Mouse (Mus musculus) thymus, adult 18-20 months (tissue): ENCODE measurements around the gene Plxdc1.

ENCODE experiments used
- DNase-seq, 2 experiments: peaks; one replicate each; pipeline ENCODE4 v3.0.0; 2022; ENCODE audit warnings: mixed read lengths in 2 of 2

The Plxdc1 gene

DNA sequence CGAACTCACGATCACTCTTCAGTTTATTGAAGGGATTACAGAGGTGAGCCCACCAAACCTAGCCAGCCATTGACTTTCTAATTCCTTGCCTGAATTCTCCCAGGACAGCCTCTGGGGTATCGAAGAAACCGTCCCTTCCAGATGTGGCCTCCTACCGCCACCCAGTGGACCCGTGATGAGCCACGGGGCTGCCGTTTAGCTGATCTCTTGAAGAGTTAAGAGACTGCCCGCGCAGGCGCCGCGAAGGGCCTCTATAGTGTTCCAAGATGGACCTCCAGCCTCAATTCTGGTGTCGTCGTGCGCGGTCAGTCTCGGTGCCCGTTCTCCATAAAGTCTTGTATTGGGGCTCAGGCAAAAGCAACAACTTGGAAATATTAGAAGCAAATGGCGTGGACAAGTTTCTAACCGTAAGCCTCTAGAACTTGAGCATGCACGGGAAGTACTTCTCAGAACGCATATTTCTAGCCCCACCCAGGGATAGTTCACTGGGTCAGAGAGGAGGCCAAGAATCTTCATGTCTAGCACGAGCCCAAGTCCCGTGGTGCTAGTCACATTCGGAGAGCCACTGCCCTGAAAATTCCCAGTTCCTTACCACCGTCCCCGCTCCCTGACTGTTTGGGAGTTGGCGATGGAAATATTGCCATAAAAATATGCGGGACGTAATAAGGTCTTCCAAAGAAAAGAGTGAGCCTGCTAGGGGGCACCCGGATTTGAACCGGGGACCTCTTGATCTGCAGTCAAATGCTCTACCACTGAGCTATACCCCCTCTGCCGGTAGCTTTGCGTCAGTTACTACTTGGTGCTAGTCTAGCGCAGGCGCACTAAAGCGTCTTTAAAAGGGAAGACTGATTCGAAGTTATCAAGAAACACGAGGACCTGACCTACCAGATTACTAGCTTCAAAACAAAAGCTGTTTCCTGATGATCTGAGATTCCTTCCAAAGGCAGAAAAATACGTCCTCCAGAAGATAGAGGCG is 1.6 kb upstream of the Plxdc1 start:
- peak; percentile 85 to 91 for DNase-seq

DNA sequence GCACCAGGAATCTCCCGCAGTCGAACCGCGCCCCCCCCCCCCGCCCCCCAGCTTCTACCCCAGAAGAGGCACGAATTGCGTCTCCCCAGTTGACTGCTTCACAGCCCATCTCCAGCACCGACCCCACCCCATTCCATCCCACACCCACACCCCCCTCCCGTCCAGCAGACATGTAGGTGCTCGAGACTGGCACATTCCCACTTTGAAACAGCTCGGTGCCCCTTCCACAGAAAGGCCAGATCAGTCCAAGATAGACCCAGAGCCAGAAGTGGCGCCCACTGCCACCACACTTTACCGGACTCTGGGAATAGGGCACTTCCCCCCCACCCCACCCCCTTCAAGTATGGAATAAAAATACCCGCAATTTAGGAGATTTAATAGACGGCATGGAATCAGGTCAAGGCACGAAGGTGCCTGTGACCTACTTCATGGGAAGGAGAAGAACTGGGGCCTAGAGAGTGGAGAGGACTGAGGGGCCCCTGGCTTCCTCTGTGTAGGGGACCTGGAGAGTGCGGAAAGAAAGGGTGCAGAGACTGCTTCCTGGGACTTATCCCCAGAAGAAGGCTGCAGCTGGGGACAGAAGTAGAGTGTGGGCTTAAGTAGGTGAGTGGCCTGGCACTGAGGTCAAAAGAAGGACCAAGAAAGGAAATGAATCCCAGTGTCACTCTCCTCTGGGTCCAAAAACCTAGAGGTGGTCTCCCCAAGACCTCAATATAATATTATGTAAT is 658 bp upstream of the Plxdc1 start:
- DNase-seq = no peak

DNA sequence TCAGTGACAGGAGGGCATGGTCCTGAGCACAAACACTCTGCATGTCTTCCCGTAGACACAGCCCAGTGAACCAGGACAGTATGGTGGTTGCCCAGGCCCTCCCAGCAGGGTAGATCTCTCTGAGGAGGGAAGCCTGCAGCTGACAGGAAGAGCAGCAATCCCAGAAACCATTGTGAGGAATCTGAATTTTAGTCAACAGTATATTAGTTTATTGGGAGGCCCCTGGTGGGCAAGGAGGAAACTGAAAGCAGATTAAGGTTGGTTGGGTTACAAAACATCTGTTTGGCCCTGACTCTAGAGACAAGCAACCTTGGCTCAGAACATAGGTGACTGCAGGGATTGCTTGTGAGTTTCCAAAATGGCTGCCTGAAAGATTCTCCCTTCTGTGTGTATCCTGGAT is 2.3 kb downstream of the Plxdc1 start:
- no peak for DNase-seq

- DNase-seq = no peak
Observed at GRCm38 (mm10) chr11:97983506-97983905, 2.7 kb downstream of the Plxdc1 start.

- DNase-seq = no peak
Observed at GRCm38 (mm10) chr11:97982721-97983120, 3.5 kb downstream of the Plxdc1 start.

- no peak for DNase-seq
Observed at GRCm38 (mm10) chr11:97980531-97980966, 5.7 kb downstream of the Plxdc1 start.

DNA sequence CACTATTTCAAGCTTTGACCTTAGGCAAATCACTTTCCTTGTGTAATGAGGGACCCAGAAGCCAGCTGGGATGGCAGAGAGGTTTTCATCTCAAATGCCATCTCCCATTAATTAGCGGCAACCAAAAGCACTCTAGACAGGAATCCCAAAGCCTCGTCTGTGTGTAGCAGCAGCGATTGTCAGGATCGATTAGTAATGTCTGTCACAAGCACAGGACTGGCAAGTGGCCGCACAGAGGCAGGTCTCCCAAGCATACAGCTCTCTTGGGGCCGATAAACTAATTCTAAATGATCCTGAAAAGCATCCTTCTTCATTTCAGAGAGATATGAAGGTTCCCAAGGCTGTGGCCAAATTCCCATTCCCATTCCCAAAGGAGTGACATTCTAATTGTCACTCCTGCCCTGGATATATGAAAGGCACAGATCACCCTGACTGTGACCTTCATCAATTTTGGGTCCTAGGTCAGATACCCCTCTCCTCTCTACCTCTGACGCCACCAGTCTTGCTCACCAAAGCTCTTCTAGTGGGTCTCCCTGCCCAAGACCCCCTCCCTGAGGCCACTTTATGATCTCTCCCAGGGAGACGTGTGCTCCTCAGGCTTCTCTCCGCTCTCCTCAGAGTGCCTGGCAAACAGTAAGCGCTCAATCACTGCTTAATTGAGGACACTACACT is 6.3 kb downstream of the Plxdc1 start:
- DNase-seq = no peak

- DNase-seq = peak in 1 of 2 experiments; percentile 42
Observed at GRCm38 (mm10) chr11:97978392-97978791, 7.9 kb downstream of the Plxdc1 start.

GRCm38 (mm10) chr11:97977797-97978196 is 8.4 kb downstream of the Plxdc1 start:
- DNase-seq = peak; percentile 69 to 83

GRCm38 (mm10) chr11:97974746-97975145 is 11.5 kb downstream of the Plxdc1 start:
- no peak for DNase-seq

DNA sequence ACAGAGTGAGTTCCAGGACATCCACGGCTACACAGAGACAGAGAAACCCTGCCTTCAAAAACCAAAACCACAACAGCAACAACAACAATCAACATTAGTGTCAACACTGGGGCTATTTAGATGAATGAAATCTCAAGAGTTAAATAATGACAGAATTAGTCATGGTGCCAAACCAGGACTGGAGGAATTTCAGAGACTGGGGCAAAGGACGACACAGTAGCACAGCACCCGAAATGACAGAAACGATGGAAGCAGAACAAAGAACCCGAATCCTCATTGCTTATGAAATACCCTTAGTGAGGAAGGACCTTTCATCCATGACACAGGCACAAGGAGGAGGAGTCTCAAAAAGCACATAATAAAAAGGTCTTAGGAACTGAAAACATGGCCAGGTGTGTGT is 12.1 kb downstream of the Plxdc1 start:
- DNase-seq = no peak

- no peak for DNase-seq
Observed at GRCm38 (mm10) chr11:97972434-97972833, 13.8 kb downstream of the Plxdc1 start.

DNA sequence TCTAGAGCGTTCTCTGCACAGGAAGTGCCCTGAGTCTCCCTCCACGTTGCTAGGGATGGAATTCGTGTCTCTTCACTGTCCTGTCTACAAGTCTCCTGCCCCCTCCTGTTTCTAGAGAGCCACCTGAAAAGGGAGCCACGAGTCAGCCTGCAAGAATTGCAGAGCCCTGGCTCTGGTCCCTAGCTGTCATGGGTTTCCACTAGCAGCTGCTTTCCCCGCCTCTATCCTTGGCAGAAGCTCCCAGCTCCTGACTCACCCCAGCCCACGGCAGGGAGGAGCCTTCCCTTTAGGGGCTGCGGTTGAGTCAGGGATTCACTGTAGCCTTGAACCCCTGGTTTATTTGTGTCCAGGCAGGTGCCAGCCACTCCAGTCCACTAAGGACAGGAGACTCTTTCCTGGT is 15.0 kb downstream of the Plxdc1 start:
- no peak for DNase-seq

- DNase-seq = no peak
Observed at GRCm38 (mm10) chr11:97970771-97971170, 15.5 kb downstream of the Plxdc1 start.

- DNase-seq = no peak
Observed at GRCm38 (mm10) chr11:97968385-97968784, 17.9 kb downstream of the Plxdc1 start.

DNA sequence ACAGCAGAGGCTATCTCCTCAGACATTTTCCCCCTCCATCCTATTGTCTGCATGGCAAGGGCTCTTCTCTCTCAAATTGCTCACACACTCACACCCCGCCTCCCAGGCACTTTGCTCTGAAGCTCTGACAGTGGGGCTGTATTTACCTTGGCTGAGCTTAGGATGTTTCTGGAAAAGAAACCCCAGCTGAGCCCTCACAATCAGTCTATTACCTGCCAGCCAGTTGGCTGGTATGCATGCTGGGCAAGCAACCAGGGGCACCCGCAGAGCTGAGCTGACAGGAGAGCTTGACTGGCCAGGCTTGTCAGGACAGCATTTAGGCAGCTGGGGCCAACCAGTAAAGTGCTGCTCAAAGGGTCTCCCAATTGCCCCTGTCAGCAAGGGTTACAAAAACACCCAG is 19.1 kb downstream of the Plxdc1 start:
- no peak for DNase-seq

DNA sequence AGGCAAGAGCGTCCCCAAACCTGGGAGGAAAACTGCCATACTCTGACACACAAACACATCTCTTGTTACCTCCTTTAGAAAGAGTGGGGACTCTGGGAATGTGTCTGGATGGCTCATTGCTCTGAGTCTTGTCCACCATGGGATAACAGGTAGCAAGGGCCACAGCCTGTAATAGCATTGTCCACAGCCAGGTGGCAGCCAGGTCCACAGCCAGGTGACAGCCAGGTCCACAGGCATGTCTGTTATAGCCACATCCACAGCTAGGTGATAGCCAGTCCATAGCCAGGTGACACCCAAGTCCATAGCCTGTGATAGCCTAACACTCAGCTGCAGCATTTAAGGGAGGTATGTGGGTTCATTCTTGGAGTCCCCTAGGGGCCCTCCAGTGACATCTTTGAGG is 25.3 kb downstream of the Plxdc1 start:
- no peak for DNase-seq

GRCm38 (mm10) chr11:97959300-97959680 is 27.0 kb downstream of the Plxdc1 start:
- DNase-seq = no peak

GRCm38 (mm10) chr11:97958641-97959299 is 27.5 kb downstream of the Plxdc1 start:
- no peak for DNase-seq

- DNase-seq = no peak
Observed at GRCm38 (mm10) chr11:97956905-97957560, 29.2 kb downstream of the Plxdc1 start.

- no peak for DNase-seq
Observed at GRCm38 (mm10) chr11:97955915-97956314, 30.3 kb downstream of the Plxdc1 start.
